Mouse (Mus musculus) midbrain, postnatal 0 days (tissue): ENCODE results near the gene Pias1. TPM values are rescaled to one million over a fixed set of nuclear protein-coding genes. Genes with fewer than 3 reads are reported as not detected.

Source experiments
- ATAC-seq: fragments of 200-750 bp; cut with Nextera tagmentation; 2 replicates; pipeline ENCODE4 v1.8.0; 2017; ENCODE audit warnings: moderate number of reproducible peaks, mild to moderate bottlenecking, moderate TSS enrichment, moderate library complexity; ENCODE audit not compliant: low FRiP score
- DNase-seq: peaks from one replicate; pipeline ENCODE4 v3.0.0-alpha.2; 2015; ENCODE audit warnings: low spot score
- H3K27ac ChIP-seq: fragments of 300-500 bp; sonication (generic); 2 replicates; pipeline ENCODE4 v1.5.1; 2014; ENCODE audit warnings: low read depth, mild to moderate bottlenecking, low read length, mixed read lengths
- H3K27me3 ChIP-seq: fragments of 300-500 bp; sonication (generic); 2 replicates; pipeline ENCODE4 v1.6.1; 2014; ENCODE audit warnings: low read length, control low read depth, mixed read lengths; ENCODE audit not compliant: insufficient read depth
- H3K36me3 ChIP-seq: fragments of 300-500 bp; sonication (generic); 2 replicates; pipeline ENCODE4 v1.6.1; 2014; ENCODE audit warnings: low read length, control low read depth, mixed read lengths; ENCODE audit not compliant: insufficient read depth
- H3K4me1 ChIP-seq: fragments of 300-500 bp; sonication (generic); 2 replicates; pipeline ENCODE4 v1.6.1; 2014; ENCODE audit warnings: mild to moderate bottlenecking, control low read depth, antibody characterized with exemption, low read length, mixed read lengths; ENCODE audit not compliant: insufficient read depth
- H3K4me2 ChIP-seq: fragments of 300-500 bp; sonication (generic); 2 replicates; pipeline ENCODE4 v1.6.1; 2014; ENCODE audit warnings: low read depth, mild to moderate bottlenecking, low read length, mixed read lengths; ENCODE audit not compliant: poor library complexity, severe bottlenecking
- H3K4me3 ChIP-seq: fragments of 300-500 bp; sonication (generic); 2 replicates; pipeline ENCODE4 v1.5.1; 2014; ENCODE audit warnings: low read depth, mild to moderate bottlenecking, low read length, moderate library complexity
- H3K9ac ChIP-seq: fragments of 300-500 bp; sonication (generic); replicated peaks from 2 replicates; pipeline ENCODE4 v1.6.1; 2014; ENCODE audit warnings: mild to moderate bottlenecking, low read length, moderate library complexity, mixed read lengths; ENCODE audit not compliant: poor library complexity, severe bottlenecking
- H3K9me3 ChIP-seq: fragments of 300-500 bp; sonication (generic); 2 replicates; pipeline ENCODE4 v1.6.1; 2016; ENCODE audit warnings: low read length, control low read depth
- CTCF ChIP-seq: IDR thresholded peaks from 2 replicates; pipeline ENCODE4 v1.5.1; 2016; ENCODE audit warnings: antibody characterized with exemption, mild to moderate bottlenecking
- WGBS: fragments of 180-500 bp; shearing (Covaris S2); extraction: QIAGEN DNeasy Blood & Tissue Kit; methylation state at CpG from one replicate; pipeline ENCODE4 v1.1.7; 2014; 5-methylcytosine and 5-hydroxymethylcytosine counted together
- polyA plus RNA-seq: library from polyadenylated mRNA; unstranded; fragments of >200 nt; fragmentation: Nextera tagmentation; extraction: Ambion mirVana; gene quantifications from 2 replicates; pipeline ENCODE4 v1.2.1, GENCODE M21; 2015
- total RNA-seq: library from RNA; depleted of rRNA; stranded (reverse); fragments of >200 nt; gene quantifications from 2 replicates; pipeline ENCODE4 v1.2.3, GENCODE M21; 2014

Gene Pias1
- total and polyA plus RNA-seq, 2 experiments from 2014 or later, result 38.5 to 50.5 TPM

GRCm38 (mm10) chr9:62998561-62998960 is 10.8 kb upstream of the Pias1 start:
- H3K9me3 ChIP-seq, result no peaks in the 10 kb centered on the region
- no peak overlapping the region for H3K9ac ChIP-seq
- no peaks in the 10 kb centered on the region for H3K4me1 ChIP-seq
- no peaks in the 10 kb centered on the region for H3K27me3 ChIP-seq
- WGBS, result 56% methylated on average over 3 of the region's 3 CpGs
- TF ChIP-seq CTCF, result no peak
- no peak overlapping the region for H3K4me3 ChIP-seq
- H3K4me2 ChIP-seq, result no peak overlapping the region
- DNase-seq (no peak), ATAC-seq (no peak)
- H3K27ac ChIP-seq, result no peak overlapping the region
- no peaks in the 10 kb centered on the region for H3K36me3 ChIP-seq

GRCm38 (mm10) chr9:62997626-62998025 is 9.9 kb upstream of the Pias1 start:
- DNase-seq (no peak), ATAC-seq (no peak)
- Histone ChIP-seq H3K4me3 (no peak overlapping the region), H3K9me3 (no peaks in the 10 kb centered on the region), H3K27me3 (no peaks in the 10 kb centered on the region), H3K9ac (no peak overlapping the region), H3K4me2 (no peak overlapping the region), H3K27ac (no peak overlapping the region), H3K4me1 (no peaks in the 10 kb centered on the region), H3K36me3 (no peaks in the 10 kb centered on the region)
- 87% methylated on average over 3 of the region's 3 CpGs for WGBS
- TF ChIP-seq CTCF, result no peak

DNA sequence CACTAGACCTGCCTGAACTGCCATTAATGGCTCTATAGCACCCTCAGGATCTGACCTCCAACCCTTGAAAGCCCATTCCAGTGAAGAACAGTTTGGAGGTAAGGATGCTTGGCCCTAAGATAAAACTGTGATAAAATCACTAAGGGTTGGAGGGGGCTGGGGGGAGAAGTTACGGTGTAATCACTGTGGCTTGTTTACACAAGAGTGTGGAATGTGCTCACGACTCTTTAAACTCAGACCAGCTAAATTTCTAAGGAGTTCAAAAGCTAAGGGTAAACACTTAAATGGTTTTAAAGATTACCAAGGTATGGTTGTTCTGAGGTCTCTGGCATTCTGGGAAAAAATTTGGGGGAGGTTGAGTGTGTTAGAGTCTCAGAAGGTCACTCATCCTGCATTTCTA is 7.5 kb upstream of the Pias1 start:
- no peaks in the 10 kb centered on the region for H3K9me3 ChIP-seq
- DNase-seq (no peak), ATAC-seq (no peak)
- no peak overlapping the region for H3K9ac ChIP-seq
- no peak overlapping the region for H3K27ac ChIP-seq
- no peak for TF ChIP-seq CTCF
- H3K4me2 ChIP-seq, result no peak overlapping the region
- no peak overlapping the region for H3K4me3 ChIP-seq
- no peaks in the 10 kb centered on the region for H3K36me3 ChIP-seq
- H3K4me1 ChIP-seq, result no peaks in the 10 kb centered on the region
- no peaks in the 10 kb centered on the region for H3K27me3 ChIP-seq
- 68% methylated on average over 2 of the region's 2 CpGs for WGBS

- H3K4me1 ChIP-seq, result no peaks in the 10 kb centered on the region
Measured at GRCm38 (mm10) chr9:62990134-62990533, 2.4 kb upstream of the Pias1 start.

GRCm38 (mm10) chr9:62980777-62981202 is 6.9 kb downstream of the Pias1 start:
- no peak; the same call in 1 of the 2 replicates for TF ChIP-seq CTCF
- H3K9ac ChIP-seq, result peak overlapping the region; percentile 91
- no peaks in the 10 kb centered on the region for H3K27me3 ChIP-seq
- H3K4me2 ChIP-seq, result peak overlapping the region; percentile 74
- ATAC-seq (peak; percentile 97), DNase-seq (peak; percentile 97)
- peak overlapping the region; percentile 96 for H3K4me3 ChIP-seq
- H3K9me3 ChIP-seq, result 0 out of 2 replicates have a peak, but pooled peaks cover 5% of the 10 kb centered on the region
- no peaks in the 10 kb centered on the region for H3K36me3 ChIP-seq
- no peaks in the 10 kb centered on the region for H3K4me1 ChIP-seq
- peak overlapping the region; percentile 87 for H3K27ac ChIP-seq
- WGBS, result under 1% methylated on average over 38 of the region's 38 CpGs

More at GRCm38 (mm10) chr9:62990134-62990533, 2.4 kb upstream of the Pias1 start:
- ATAC-seq (no peak), DNase-seq (no peak)
- H3K4me3 ChIP-seq, result no peak overlapping the region
- H3K27me3 ChIP-seq, result no peaks in the 10 kb centered on the region
- H3K9me3 ChIP-seq, result 0 out of 2 replicates have a peak, but pooled peaks cover 5% of the 10 kb centered on the region
- H3K4me2 ChIP-seq, result no peak overlapping the region
- no peaks in the 10 kb centered on the region for H3K36me3 ChIP-seq
- no peak overlapping the region for H3K9ac ChIP-seq
- H3K27ac ChIP-seq, result no peak overlapping the region
- no peak for TF ChIP-seq CTCF
- WGBS, result 99% methylated on average over 3 of the region's 3 CpGs

GRCm38 (mm10) chr9:62980162-62980776 is 7.5 kb downstream of the Pias1 start:
- H3K9ac ChIP-seq, result peak overlapping the region; percentile 91
- peak overlapping the region; percentile 74 for H3K4me2 ChIP-seq
- H3K36me3 ChIP-seq, result no peaks in the 10 kb centered on the region
- H3K9me3 ChIP-seq, result 0 out of 2 replicates have a peak, but pooled peaks cover under 1% of the 10 kb centered on the region
- DNase-seq, result peak; percentile 26
- H3K27ac ChIP-seq, result peak overlapping the region; percentile 87
- WGBS, result under 1% methylated on average over 44 of the region's 63 CpGs
- H3K4me3 ChIP-seq, result peak overlapping the region; percentile 96
- H3K27me3 ChIP-seq, result no peaks in the 10 kb centered on the region
- TF ChIP-seq CTCF, result no peak
- no peaks in the 10 kb centered on the region for H3K4me1 ChIP-seq
- peak; percentile 75 for ATAC-seq
